Mouse (Mus musculus) effector memory CD4-positive, alpha-beta T cell, adult 7 months (primary cell): ENCODE measurements around the gene Itga8. TPM values are rescaled to one million over a fixed set of nuclear protein-coding genes. Genes with fewer than 3 reads are reported as not detected.

ENCODE experiments used
- polyA plus RNA-seq: library from polyadenylated mRNA; unstranded; fragments of 100-300 nt; shearing (Covaris generic); gene quantifications from one replicate; pipeline ENCODE4 v1.2.1, GENCODE M21; 2017

The Itga8 gene
- not detected for polyA plus RNA-seq

GRCm38 (mm10) chr2:12301431-12302170 lies at the start of gene Itga8:
Gene Itga8 (minus strand): TSS chr2:12301922.

Other genes starting within 250 kb of the Itga8 start
- 54.9 TPM for gene Mindy3, start 117.5 kb upstream of the Itga8 start, polyA plus RNA-seq